Mouse (Mus musculus) E14TG2a.4 (cell line): ENCODE measurements around the gene Pak4.

ENCODE experiments used
- H3K27me3 ChIP-seq: 2 replicates; pipeline ENCODE4 v1.6.1; 2014; ENCODE audit warnings: low read length, control low read depth; ENCODE audit not compliant: insufficient read depth
- H3K36me3 ChIP-seq: 2 replicates; pipeline ENCODE4 v1.6.1; 2014; ENCODE audit warnings: low read length, control low read depth; ENCODE audit not compliant: insufficient read depth
- H3K4me1 ChIP-seq: replicated peaks from 2 replicates; pipeline ENCODE4 v1.6.1; 2014; ENCODE audit warnings: low read depth, low read length, control low read depth
- H3K4me3 ChIP-seq: replicated peaks from 2 replicates; pipeline ENCODE4 v1.5.1; 2014; ENCODE audit warnings: mild to moderate bottlenecking, low read length
- H3K9me3 ChIP-seq: 2 replicates; pipeline ENCODE4 v1.6.1; 2014; ENCODE audit warnings: low read length, control low read depth
- CTCF ChIP-seq: conservative IDR thresholded peaks from 2 replicates; pipeline ENCODE4 v1.5.1; 2014; ENCODE audit warnings: low read length
- NANOG ChIP-seq: IDR thresholded peaks from 2 replicates; pipeline ENCODE4 v1.6.1; 2014; ENCODE audit warnings: borderline replicate concordance, low read length, mixed read lengths
- POU5F1 ChIP-seq: IDR thresholded peaks from 2 replicates; pipeline ENCODE4 v1.6.1; 2014; ENCODE audit warnings: low read length, borderline replicate concordance

Gene Pak4

DNA sequence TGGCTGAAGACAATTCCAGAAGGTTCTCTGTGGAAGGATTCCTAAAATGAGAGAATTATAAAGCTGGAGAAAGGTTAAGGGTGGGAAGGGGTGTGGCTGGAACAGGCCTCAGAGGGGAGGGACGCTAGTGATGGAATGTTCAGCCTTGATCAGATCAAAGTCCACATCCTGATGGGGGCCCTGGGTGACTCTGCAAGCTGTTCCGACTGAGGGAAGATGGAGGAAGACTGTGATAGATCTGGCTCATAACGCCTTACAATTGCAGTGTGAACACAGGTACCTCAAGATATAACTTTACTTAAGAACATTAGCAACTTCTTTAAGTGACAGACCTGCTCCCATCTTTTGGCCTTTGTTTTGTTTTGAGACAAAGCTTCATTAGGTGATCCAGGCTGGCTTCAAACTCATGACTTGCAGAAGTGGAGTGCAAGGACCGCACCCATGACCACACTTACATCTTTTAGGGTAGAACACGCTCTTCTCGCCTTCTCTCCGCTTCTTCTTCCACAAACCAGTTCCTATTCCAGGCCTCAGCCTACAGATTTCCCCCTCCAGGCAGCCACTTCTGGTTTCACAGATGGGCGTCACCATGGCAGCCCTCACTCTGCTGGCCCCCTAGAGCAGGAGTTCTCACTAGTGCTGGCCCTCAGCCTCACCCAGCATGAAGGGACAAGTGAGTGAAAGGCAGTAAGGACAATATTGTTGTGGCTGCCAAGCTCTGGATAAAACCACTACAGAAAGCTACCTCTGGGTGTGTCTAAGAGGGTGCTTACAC, 14.2 kb downstream of the Pak4 start:
- H3K9me3 ChIP-seq: no peaks in the 10 kb centered on the region
- no peaks in the 10 kb centered on the region for H3K27me3 ChIP-seq
- no peak for TF ChIP-seq CTCF
- peaks cover 74% of the 10 kb centered on the region for H3K36me3 ChIP-seq
- H3K4me1 ChIP-seq: peaks cover 99% of the 10 kb centered on the region
- no peak overlapping the region for H3K4me3 ChIP-seq

DNA sequence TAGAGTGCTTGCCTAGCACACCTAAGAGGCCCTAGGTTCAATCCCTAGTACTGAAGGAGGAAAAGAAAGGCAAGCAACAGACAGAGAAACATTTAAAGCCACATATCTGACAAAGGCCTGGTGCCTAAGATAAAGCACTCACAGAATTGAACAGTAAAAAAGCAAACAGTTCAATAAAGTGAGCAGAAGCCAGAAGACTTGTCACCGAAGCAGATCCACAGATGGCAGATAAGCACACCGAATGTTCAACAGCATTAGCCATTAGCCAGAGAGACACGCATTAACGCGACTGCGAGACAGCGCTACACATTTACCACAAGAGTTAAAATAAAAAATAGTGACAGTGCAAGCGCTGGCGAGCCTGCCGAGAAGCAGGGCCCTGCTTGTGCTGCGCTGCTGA, 15.1 kb downstream of the Pak4 start:
- TF ChIP-seq NANOG (no peak), POU5F1 (no peak), CTCF (no peak)
- Histone ChIP-seq H3K9me3 (no peaks in the 10 kb centered on the region), H3K27me3 (no peaks in the 10 kb centered on the region), H3K36me3 (peaks cover 67% of the 10 kb centered on the region), H3K4me1 (peaks cover 99% of the 10 kb centered on the region), H3K4me3 (no peak overlapping the region)

DNA sequence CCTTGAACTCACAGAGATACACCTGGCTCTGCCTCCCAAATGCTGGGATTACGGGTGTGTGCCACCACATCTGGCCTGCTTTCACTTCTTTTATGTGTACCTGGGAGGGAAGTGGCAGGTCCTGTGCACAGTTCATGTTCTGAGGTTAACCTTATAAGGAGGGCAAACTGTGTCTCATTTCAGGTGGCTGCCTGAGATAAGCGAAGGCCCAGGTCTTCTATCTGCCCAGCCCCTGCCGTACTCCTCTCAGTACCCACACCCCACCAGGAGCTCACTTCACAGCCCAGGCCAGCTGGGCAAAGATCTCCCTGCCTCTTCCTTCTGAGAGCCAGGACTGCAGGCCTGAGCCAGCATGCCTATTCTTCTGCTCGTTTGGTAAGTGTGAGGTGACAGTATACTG, 16.3 kb downstream of the Pak4 start:
- H3K4me1 ChIP-seq: peaks cover 99% of the 10 kb centered on the region
- no peaks in the 10 kb centered on the region for H3K9me3 ChIP-seq
- no peak overlapping the region; the same call in 1 of the 2 replicates for H3K4me3 ChIP-seq
- no peaks in the 10 kb centered on the region for H3K27me3 ChIP-seq
- H3K36me3 ChIP-seq: peaks cover 65% of the 10 kb centered on the region
- TF ChIP-seq NANOG: no peak
- no peak for TF ChIP-seq POU5F1

DNA sequence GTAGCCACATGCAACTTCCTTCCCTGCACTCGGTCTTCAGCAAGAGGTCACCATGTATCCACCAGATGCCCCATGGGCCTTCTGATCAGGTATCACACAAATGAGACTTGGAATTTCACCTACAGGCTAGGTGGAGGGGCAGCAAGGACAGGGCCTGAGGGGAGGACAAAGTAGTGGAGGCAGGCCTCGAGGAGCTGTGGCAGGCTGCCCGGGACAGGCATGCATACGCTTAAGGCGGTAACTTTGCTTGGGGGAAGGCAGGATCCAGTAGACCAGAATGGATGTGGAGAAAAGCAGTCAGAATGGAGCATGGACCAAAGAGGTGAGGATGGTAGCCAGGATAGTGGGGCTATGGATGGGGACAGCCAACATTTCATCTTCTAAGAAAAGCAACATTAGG, 18.2 kb downstream of the Pak4 start:
- peaks cover 68% of the 10 kb centered on the region for H3K36me3 ChIP-seq
- peak overlapping the region; percentile 58 for H3K4me3 ChIP-seq
- H3K4me1 ChIP-seq: peaks cover 99% of the 10 kb centered on the region
- no peaks in the 10 kb centered on the region for H3K27me3 ChIP-seq
- H3K9me3 ChIP-seq: no peaks in the 10 kb centered on the region
- TF ChIP-seq NANOG (no peak), CTCF (no peak), POU5F1 (no peak)

DNA sequence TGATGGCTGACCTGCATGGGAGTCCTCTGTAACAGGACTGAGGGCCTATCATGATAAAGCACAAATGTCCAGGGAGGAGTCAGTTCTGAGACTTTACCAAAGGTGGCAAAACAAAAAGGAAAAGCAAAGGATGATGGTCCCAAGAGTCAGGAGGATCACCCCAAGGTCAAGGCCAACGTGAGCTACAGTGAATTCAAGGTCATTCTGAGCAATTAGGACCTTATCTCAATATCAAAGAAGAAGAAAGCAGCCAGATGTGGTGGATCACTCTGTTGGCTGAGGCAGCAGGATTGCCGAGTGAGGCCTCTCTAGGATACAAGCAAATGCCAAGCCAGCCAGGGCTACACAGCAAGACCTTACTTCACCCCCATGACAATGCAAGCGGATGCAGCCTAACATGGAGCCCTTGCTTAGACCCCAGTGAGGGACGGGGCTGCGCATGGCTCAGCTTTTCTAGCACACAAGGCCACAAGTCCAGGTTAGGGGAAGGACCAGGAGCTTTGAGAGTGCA, 19.4 kb downstream of the Pak4 start:
- peak overlapping the region; percentile 58 for H3K4me3 ChIP-seq
- no peak for TF ChIP-seq POU5F1
- peak; percentile 81 for TF ChIP-seq NANOG
- H3K9me3 ChIP-seq: no peaks in the 10 kb centered on the region
- H3K36me3 ChIP-seq: peaks cover 66% of the 10 kb centered on the region
- H3K4me1 ChIP-seq: peaks cover 99% of the 10 kb centered on the region
- no peaks in the 10 kb centered on the region for H3K27me3 ChIP-seq

DNA sequence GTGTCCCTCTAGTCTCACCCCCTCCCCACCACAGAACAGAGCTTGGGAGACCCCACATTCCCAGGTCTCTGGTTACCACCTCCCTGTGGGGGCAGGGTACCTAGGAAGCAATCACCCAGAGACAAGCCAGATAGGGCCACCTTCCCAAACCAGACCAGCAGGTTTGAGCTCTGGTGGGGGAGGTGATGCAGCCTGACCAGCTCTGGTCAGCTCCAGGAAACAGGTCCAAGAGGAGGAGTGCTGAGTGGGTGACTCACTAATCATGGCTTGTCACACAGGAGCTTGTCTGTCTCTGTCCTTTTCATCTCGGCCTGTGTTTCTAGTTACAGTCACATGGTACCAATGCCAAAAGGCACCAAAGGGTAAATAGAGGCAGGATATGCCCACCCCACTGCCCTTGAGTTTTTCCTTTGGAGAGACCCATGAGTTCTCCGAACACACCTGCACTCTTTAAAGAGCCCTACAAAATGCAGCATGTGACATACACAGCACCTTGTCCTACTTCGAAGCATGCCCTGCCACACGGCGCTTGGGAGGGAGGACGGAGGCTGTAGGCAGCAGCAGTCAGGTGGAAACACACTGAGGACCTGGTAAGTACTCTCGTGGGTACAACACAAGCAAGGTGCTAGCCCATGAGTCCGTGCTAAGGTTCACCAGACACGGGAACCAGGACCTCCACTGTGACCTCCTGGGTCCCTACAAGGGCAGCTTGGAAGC, 20.0 kb downstream of the Pak4 start:
- Histone ChIP-seq H3K4me1 (peaks cover 99% of the 10 kb centered on the region), H3K4me3 (peak overlapping the region; percentile 58), H3K27me3 (no peaks in the 10 kb centered on the region), H3K36me3 (peaks cover 70% of the 10 kb centered on the region), H3K9me3 (no peaks in the 10 kb centered on the region)
- TF ChIP-seq CTCF (no peak), NANOG (no peak), POU5F1 (no peak)

DNA sequence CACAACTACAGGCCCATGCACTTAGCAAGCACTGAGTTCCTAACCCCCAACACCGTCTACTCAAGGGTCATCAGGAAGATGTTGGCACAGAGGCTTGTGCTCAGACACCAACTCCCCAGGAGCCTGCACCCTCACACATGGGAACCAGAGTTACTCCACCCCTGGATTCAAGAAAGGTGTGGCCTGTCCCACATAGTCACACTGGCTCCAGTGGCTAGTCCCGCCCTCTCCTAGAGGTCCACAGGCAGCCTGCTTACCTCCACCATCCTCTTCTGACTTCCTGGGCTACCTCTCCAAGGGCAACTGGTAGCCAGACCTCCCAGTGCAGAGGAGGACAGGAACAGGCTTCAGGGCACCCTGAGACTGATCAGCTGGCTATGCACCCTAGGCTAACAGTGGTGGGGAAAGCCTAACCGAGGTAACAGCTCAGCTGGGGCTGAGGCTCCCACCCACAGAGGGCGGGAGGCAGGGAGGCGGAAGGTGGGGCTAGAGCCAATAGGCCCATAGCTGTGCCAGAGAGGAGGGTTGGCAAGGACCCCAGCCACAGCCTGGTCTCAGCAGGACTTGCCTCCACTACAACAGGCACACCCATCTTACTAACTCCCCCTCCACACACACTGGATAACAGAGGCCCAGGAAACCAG, 21.6 kb downstream of the Pak4 start:
- H3K36me3 ChIP-seq: peaks cover 74% of the 10 kb centered on the region
- H3K4me1 ChIP-seq: peaks cover 99% of the 10 kb centered on the region
- TF ChIP-seq POU5F1 (no peak), NANOG (no peak), CTCF (no peak)
- H3K27me3 ChIP-seq: no peaks in the 10 kb centered on the region
- H3K4me3 ChIP-seq: peak overlapping the region; percentile 58
- H3K9me3 ChIP-seq: no peaks in the 10 kb centered on the region

DNA sequence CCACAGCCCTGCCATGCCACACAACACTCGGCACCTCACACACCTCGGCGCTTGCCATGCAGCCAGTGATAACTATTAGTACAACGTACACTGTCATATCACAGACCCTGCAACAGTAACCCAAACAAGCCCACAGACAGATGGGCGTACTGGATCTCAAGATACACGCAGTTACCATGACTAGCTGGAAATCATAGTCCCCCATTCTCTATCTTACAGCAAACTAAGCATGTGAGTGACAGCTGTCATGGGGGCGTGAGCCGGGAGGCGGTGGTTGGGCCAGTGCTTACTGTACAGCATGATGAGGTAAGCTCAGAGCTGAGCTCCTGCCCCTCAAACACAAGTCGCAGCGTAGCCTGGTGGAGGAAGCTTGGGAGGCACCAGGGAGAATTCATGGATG, 22.4 kb downstream of the Pak4 start:
- TF ChIP-seq CTCF (no peak), NANOG (no peak)
- Histone ChIP-seq H3K27me3 (no peaks in the 10 kb centered on the region), H3K4me3 (no peak overlapping the region), H3K4me1 (peaks cover 100% of the 10 kb centered on the region), H3K36me3 (peaks cover 76% of the 10 kb centered on the region), H3K9me3 (no peaks in the 10 kb centered on the region)

DNA sequence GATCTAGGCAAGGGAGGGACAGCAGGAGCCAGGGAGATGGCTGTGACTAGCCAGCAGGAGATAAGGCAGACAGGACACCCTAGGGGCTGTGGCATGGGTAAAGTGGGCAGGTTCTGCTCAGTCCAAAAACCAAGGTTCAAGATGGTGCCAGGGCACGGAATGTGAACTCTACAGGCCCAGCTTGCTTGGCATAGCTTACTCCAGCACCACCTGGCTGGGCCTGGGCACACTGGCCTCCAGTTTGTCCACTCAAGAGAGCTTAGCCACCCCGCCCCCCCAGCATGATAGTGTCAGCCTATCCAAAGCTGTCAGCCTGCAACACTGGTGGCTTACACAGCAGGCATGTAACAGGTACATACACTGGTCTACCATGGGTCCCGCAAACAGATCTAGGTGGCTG, 24.7 kb downstream of the Pak4 start:
- Histone ChIP-seq H3K27me3 (no peaks in the 10 kb centered on the region), H3K4me3 (no peak overlapping the region), H3K36me3 (peaks cover 86% of the 10 kb centered on the region), H3K9me3 (no peaks in the 10 kb centered on the region), H3K4me1 (peaks cover 100% of the 10 kb centered on the region)
- no peak for TF ChIP-seq CTCF
